Mouse (Mus musculus): Measurements from ENCODE around the gene Zc2hc1b.

GRCm38 (mm10) chr10:13150435-13150834 lies 27.4 kb downstream of the Zc2hc1b start:
- TF ChIP-seq CTCF (IDR thresholded peaks at IDR 0.05; ENCODE audit: low read depth, low read length), result no peak
- no peak for TF ChIP-seq POLR2A (IDR thresholded peaks at IDR 0.05; ENCODE audit: extremely low read depth, insufficient read depth, low read length)

Measured in liver, adult 2 months (tissue).